Mouse (Mus musculus) liver, adult (tissue): ENCODE results near the gene Dnajc6.

Experiments used
- GATA4 ChIP-seq: IDR thresholded peaks from 2 replicates; pipeline ENCODE4 v1.6.1; 2014; ENCODE audit warnings: mild to moderate bottlenecking, low read length; ENCODE audit not compliant: insufficient replicate concordance

The Dnajc6 gene

GRCm38 (mm10) chr4:101643216-101643615 is 146.8 kb downstream of the Dnajc6 start:
- TF ChIP-seq GATA4 = no peak

- TF ChIP-seq GATA4 = no peak
These were observed 150.4 kb downstream of the Dnajc6 start for GRCm38 (mm10) chr4:101646857-101647195.

- peak; percentile 15; the same call in 1 of the 2 replicates for TF ChIP-seq GATA4
These were observed 150.9 kb downstream of the Dnajc6 start, which contains the start of gene Leprot for GRCm38 (mm10) chr4:101647196-101647905. TSS of gene Leprot (plus strand) at chr4:101647718.

- no peak for TF ChIP-seq GATA4
These were observed 151.7 kb downstream of the Dnajc6 start for GRCm38 (mm10) chr4:101647976-101648642.

GRCm38 (mm10) chr4:101648745-101649144 is 152.3 kb downstream of the Dnajc6 start:
- no peak for TF ChIP-seq GATA4

GRCm38 (mm10) chr4:101650961-101651360 is 154.5 kb downstream of the Dnajc6 start:
- TF ChIP-seq GATA4 = no peak

GRCm38 (mm10) chr4:101654256-101654655 is 157.8 kb downstream of the Dnajc6 start:
- no peak for TF ChIP-seq GATA4

- TF ChIP-seq GATA4 = no peak
These were observed 158.5 kb downstream of the Dnajc6 start for GRCm38 (mm10) chr4:101654788-101655414.

- TF ChIP-seq GATA4 = no peak
These were observed 159.0 kb downstream of the Dnajc6 start for GRCm38 (mm10) chr4:101655415-101655790.

- no peak for TF ChIP-seq GATA4
These were observed 159.6 kb downstream of the Dnajc6 start for GRCm38 (mm10) chr4:101656056-101656455.

GRCm38 (mm10) chr4:101656956-101657570 is 160.6 kb downstream of the Dnajc6 start:
- TF ChIP-seq GATA4 = no peak

- no peak for TF ChIP-seq GATA4
These were observed 167.8 kb downstream of the Dnajc6 start for GRCm38 (mm10) chr4:101664160-101664750.

- no peak for TF ChIP-seq GATA4
These were observed 168.3 kb downstream of the Dnajc6 start for GRCm38 (mm10) chr4:101664766-101665165.

GRCm38 (mm10) chr4:101669161-101669560 is 172.7 kb downstream of the Dnajc6 start:
- TF ChIP-seq GATA4 = no peak

GRCm38 (mm10) chr4:101669811-101670210 is 173.4 kb downstream of the Dnajc6 start:
- TF ChIP-seq GATA4 = no peak
